Mouse (Mus musculus) embryonic fibroblast, embryonic 13.5 days (primary cell): ENCODE measurements around the gene Vmn1r53.

Experiments
- CTCF ChIP-seq: IDR thresholded peaks from 2 replicates; pipeline ENCODE4 v1.5.1; 2011; ENCODE audit warnings: mild to moderate bottlenecking, control low read depth, low read length, moderate library complexity, borderline replicate concordance; ENCODE audit not compliant: insufficient read depth
- POLR2A ChIP-seq: IDR thresholded peaks from 2 replicates; pipeline ENCODE4 v1.6.1; 2011; ENCODE audit warnings: low read depth, mild to moderate bottlenecking, control low read depth, low read length, moderate library complexity

DNA sequence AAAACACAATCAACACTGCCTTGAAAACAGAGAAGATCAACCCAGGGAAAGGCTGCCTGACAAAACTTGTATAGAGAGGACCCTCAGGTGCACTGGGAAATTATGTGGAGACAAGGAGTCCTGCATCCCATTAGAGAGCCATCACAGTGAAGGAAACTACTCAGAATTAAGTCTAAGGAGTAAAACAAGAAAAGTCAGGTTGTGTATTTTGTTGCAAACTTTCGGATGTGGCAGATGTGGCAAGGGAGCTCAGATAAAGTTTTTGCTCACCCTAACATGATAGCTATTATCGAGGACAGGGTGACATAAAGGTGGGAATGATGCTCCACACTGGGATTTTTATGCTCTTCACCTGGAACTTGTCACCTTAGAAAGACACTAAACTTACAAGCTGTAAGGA lies 49.7 kb downstream of the Vmn1r53 start, which contains the start of gene Vmn1r52:
- TF ChIP-seq CTCF (no peak), POLR2A (no peak)
